Mouse (Mus musculus): ENCODE data around the gene Sema3f. TPM values are rescaled to one million over a fixed set of nuclear protein-coding genes. Genes with fewer than 3 reads are reported as not detected.

Sema3f gene
- polyA plus RNA-seq, 1 experiment from 2014 or later: 44.0 TPM

DNA sequence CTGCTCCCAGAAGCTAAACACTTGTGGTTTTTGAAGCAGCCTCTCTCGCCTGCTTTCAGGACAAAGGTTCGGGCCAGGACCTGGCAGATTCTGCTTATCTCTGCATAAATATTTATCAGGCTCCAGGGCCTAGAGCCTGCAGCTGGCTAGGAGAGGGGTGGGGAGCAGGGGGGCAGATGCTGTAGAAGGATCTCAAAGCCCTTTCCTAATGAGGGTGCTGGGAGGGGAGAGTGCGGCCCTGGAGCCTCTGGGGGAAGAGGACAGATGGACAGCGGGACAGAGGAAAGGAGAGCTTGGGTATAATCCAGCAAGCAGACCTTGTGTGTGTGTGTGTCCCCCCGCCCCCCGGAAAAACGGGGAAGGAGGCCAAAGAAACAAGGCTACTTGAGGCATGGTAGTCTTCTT, 24.3 kb upstream of the Sema3f start:
- no peaks in the 10 kb centered on the region for H3K27me3 ChIP-seq
- ATAC-seq (ENCODE audit: insufficient number of reproducible peaks, insufficient read depth, low FRiP score, low TSS enrichment, low read depth): no peak
- WGBS: 37% methylated on average over 7 of the region's 7 CpGs
- no peak overlapping the region for H3K4me3 ChIP-seq
- H3K4me2 ChIP-seq: peak overlapping the region; percentile 57
- H3K9me3 ChIP-seq: no peaks in the 10 kb centered on the region
- peak overlapping the region; percentile 97 for H3K27ac ChIP-seq
- H3K4me1 ChIP-seq: peaks cover 59% of the 10 kb centered on the region
- no peak overlapping the region for H3K9ac ChIP-seq
- peaks cover 14% of the 10 kb centered on the region for H3K36me3 ChIP-seq

DNA sequence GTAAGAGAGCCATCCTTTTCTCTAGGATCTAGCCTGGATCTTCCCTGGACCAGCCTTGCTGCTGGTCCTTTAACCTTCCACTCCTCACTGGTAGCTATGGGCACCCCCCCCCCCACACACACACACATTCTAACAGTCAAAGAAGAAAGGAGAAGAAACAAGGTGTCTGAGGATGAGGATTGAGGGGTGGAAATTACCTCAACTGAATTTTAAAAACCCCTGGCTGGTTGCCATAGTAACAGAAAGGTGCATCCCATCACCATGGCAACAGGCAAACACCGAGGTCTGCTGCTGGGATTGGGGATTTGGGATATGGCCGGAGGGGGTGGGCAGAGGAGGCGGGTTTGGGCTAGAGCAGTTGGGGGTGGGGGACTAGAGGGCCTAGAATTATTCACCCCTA, 19.4 kb upstream of the Sema3f start:
- Histone ChIP-seq H3K36me3 (no peaks in the 10 kb centered on the region), H3K4me3 (no peak overlapping the region), H3K9ac (no peak overlapping the region), H3K4me2 (no peak overlapping the region), H3K4me1 (peaks cover 71% of the 10 kb centered on the region), H3K27ac (no peak overlapping the region), H3K9me3 (no peaks in the 10 kb centered on the region), H3K27me3 (no peaks in the 10 kb centered on the region)
- 21% methylated on average over 3 of the region's 3 CpGs for WGBS
- ATAC-seq (ENCODE audit: insufficient number of reproducible peaks, insufficient read depth, low FRiP score, low TSS enrichment, low read depth): no peak

DNA sequence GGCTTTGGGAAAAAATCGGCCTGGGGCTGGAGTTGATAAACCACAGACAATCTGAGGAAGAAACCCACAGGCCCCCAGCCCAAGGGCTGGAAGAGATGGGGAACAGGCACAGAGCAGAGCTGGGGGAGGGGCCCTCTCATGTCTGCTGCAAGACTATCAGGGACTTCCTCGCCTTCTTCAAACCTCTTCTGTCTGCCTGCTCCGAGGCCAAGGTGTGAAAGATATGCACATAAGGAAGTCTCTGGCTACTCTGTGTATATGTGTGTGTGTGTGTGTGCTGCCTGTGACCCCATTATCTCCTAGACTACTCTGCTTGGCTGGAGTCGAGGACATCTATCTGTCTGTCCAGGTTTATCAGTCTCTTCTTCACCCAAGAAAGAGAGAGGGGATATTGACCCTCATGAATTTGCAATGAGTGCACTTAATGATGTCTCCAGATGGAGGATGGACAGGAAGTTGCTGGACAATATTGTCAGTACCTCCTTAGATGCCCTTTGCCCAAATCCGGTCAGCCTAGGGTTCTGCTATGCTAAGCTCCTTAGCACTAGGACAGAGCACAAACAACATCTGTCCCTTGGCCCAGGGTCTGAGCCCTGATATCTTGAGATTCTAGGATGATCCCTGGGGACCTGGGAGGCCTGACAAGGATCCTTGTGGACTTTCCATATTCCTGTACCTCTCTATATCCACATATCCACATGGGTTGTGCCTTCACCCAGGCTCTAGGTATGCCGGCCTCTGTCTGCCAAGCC, 18.8 kb upstream of the Sema3f start:
- Histone ChIP-seq H3K4me1 (peaks cover 71% of the 10 kb centered on the region), H3K27ac (peak overlapping the region; percentile 23; the same call in 1 of the 2 replicates), H3K4me2 (no peak overlapping the region), H3K36me3 (no peaks in the 10 kb centered on the region), H3K9ac (0 out of 2 replicates have a peak overlapping the region, but pooled peaks have one; percentile 8), H3K27me3 (no peaks in the 10 kb centered on the region), H3K9me3 (no peaks in the 10 kb centered on the region), H3K4me3 (no peak overlapping the region)
- no peak for ATAC-seq (ENCODE audit: insufficient number of reproducible peaks, insufficient read depth, low FRiP score, low TSS enrichment, low read depth)
- 52% methylated on average over 6 of the region's 6 CpGs for WGBS

DNA sequence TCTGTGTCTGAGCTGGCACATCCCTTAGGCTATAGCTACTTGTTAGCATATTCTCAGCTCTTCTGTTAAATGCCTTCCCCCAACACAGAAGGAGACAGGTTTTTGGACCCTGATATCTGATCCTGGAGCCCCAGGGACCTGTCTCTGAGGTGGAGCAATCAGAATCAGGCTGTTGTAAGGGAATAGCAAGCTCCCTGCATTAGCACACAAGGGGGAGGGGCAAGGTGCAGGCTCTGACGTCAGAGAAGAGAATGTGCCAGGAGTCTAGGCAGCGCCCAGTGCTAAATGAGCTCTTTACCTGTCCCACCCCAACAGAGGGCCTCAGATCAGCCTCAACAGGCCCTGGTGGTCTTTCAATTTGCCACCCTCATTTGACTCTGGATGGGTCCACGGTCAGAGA, 16.8 kb upstream of the Sema3f start:
- H3K27ac ChIP-seq: peak overlapping the region; percentile 29
- H3K36me3 ChIP-seq: no peaks in the 10 kb centered on the region
- no peaks in the 10 kb centered on the region for H3K9me3 ChIP-seq
- ATAC-seq (ENCODE audit: insufficient number of reproducible peaks, insufficient read depth, low FRiP score, low TSS enrichment, low read depth): no peak
- WGBS: 37% methylated on average over 3 of the region's 3 CpGs
- H3K4me1 ChIP-seq: peaks cover 91% of the 10 kb centered on the region
- H3K4me3 ChIP-seq: no peak overlapping the region
- H3K9ac ChIP-seq: no peak overlapping the region; the same call in 1 of the 2 replicates
- H3K4me2 ChIP-seq: no peak overlapping the region
- H3K27me3 ChIP-seq: no peaks in the 10 kb centered on the region

DNA sequence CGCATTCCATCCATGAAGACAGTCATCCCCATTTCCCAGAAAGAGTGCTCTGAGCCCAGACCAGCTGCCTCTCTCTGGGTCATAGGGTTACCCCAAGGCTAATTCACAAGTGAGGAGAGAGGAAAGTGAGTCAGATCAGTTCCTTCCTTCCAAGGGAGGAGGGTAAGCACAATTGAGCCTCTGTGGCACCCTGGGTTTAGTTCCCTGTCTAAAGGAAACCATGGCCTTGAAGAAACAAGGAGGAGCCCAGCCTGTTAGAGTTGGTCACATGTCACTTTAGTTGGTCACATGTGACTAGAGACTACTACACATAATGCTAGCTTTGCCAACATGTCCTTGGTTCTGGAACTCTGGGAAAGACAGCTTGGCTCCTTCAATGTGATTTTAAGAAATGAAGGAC, 14.5 kb upstream of the Sema3f start:
- H3K27me3 ChIP-seq: no peaks in the 10 kb centered on the region
- peak overlapping the region; percentile 85 for H3K27ac ChIP-seq
- no peaks in the 10 kb centered on the region for H3K9me3 ChIP-seq
- no peak overlapping the region for H3K4me3 ChIP-seq
- no peak for ATAC-seq (ENCODE audit: insufficient number of reproducible peaks, insufficient read depth, low FRiP score, low TSS enrichment, low read depth)
- peaks cover 80% of the 10 kb centered on the region for H3K4me1 ChIP-seq
- 74% methylated on average over 1 of the region's 1 CpGs for WGBS
- H3K36me3 ChIP-seq: no peaks in the 10 kb centered on the region
- H3K9ac ChIP-seq: no peak overlapping the region
- H3K4me2 ChIP-seq: no peak overlapping the region

DNA sequence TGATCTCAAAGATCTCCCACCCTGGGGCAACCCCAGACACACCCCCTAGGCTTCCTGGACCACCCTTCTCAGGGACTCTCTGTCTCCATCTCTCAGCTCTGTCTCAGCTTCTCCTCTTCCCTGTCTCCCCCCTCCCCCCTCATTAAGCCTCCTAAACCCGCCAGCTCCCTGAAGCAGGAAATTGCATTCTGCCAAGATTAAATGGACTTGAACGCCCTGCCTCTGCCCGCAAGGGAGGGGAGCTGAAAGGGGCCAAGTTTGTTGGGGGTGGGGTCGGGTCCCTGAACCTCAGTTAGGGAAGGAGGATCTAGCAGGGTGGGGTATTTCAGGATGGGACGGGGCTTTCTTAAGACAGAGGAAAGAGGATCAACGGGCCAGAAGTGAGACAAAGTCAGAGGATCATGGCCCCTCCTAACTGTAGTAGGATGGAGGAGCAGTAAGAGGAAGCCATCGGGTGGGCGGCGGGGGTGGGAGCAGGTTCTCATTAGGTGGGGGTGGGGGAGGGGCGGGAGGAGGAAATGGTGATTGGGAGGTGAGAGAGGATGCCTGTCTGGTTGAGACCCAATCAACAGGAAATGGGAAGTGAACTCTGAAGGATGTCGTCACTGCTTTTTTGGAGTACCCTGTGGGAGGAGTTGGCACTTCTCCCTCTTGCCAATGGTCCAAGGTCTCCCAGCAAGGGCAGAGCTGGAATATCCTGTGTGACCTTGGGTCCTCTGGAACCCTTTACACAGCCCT, 13.7 kb upstream of the Sema3f start:
- H3K9me3 ChIP-seq: no peaks in the 10 kb centered on the region
- H3K4me3 ChIP-seq: no peak overlapping the region
- no peaks in the 10 kb centered on the region for H3K27me3 ChIP-seq
- peaks cover 76% of the 10 kb centered on the region for H3K4me1 ChIP-seq
- ATAC-seq (ENCODE audit: insufficient number of reproducible peaks, insufficient read depth, low FRiP score, low TSS enrichment, low read depth): peak; percentile 65
- peak overlapping the region; percentile 85 for H3K27ac ChIP-seq
- WGBS: 4% methylated on average over 11 of the region's 11 CpGs
- H3K4me2 ChIP-seq: peak overlapping the region; percentile 50
- 0 out of 2 replicates have a peak overlapping the region, but pooled peaks have one; percentile 22 for H3K9ac ChIP-seq
- H3K36me3 ChIP-seq: no peaks in the 10 kb centered on the region

DNA sequence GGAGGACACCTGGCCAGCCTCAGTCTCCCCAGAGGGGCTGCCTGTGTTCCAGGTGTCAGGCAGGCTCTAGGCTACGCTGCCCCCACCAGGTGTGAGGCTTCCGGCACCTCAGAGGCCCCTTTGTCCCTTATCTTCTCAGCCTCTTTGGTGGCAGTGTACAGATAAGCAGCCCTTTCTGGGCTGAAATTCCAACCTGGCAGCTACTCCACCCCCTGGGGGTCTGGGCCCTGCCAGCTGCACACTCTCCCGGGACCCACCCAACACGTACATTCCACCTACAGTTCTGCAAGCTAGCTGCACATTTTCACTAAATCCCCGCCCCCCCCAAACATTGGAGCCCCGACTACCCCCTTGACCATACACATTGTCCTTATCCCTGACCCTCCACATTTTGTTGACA, 13.0 kb upstream of the Sema3f start:
- Histone ChIP-seq H3K9me3 (no peaks in the 10 kb centered on the region), H3K4me1 (peaks cover 76% of the 10 kb centered on the region), H3K27ac (peak overlapping the region; percentile 85), H3K36me3 (no peaks in the 10 kb centered on the region), H3K9ac (0 out of 2 replicates have a peak overlapping the region, but pooled peaks have one; percentile 22), H3K4me2 (peak overlapping the region; percentile 50), H3K27me3 (no peaks in the 10 kb centered on the region), H3K4me3 (no peak overlapping the region)
- 16% methylated on average over 6 of the region's 6 CpGs for WGBS
- ATAC-seq (ENCODE audit: insufficient number of reproducible peaks, insufficient read depth, low FRiP score, low TSS enrichment, low read depth): peak; percentile 8; the same call in 1 of the 2 replicates

DNA sequence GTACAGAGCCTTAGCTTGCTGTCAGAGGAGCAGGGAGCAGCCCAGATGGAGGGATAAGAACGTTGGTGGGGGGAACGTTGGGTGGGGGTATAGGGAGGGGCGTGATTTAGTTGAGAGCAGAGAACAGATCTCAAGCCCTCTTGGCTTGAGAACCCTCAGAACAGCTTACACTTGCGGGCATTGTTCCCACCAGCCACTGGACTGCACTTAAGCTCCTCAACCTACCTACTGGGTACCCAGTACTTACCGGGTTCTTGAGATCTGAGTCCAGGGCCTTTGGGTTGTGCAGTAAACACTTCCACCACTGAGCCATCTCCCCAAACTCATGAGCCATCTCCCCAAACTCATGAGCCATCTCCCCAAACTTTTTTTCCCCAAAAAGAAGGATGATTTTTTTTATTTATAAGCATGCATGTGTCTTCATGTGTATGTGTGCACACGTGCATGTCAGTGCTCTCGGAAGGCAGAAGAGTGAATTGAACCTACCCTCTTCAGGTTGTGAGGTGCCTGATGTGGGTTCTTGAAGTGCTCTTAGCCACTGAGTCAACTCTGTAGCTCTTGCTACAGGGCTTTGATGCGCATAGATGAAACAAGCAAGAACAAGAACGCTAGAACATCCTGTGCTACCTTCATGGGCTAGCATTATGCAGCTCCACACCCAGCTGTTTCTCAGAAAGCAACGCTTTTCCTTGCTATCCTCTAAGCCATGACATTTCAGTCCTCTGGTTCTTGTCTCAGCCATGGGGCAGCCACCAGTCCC, 8.7 kb upstream of the Sema3f start:
- Histone ChIP-seq H3K9me3 (no peaks in the 10 kb centered on the region), H3K4me1 (peaks cover 79% of the 10 kb centered on the region), H3K9ac (no peak overlapping the region), H3K36me3 (no peaks in the 10 kb centered on the region), H3K27me3 (no peaks in the 10 kb centered on the region), H3K27ac (peak overlapping the region; percentile 44), H3K4me3 (no peak overlapping the region), H3K4me2 (no peak overlapping the region)
- no peak for ATAC-seq (ENCODE audit: insufficient number of reproducible peaks, insufficient read depth, low FRiP score, low TSS enrichment, low read depth)
- 78% methylated on average over 10 of the region's 10 CpGs for WGBS

DNA sequence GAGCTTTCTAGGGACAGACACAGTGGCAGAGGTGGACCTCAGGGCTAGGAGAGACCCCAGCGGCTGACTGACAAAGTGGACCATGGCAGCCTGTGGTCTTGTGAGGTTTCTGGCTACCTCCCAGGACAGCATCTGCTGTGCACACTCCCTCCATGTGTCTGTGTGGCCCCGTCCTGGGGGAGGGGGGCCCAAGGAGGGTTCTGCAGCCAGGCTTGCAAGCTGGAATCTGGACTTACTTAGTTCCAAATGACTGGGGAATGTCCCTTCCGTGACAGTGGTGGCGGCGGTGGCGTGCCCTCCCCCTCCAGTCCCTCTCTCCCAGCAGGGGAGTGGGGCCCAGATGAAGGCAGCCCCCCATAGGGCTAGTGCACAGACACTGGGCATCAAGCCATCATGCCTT, 6.7 kb upstream of the Sema3f start:
- H3K9ac ChIP-seq: peak overlapping the region; percentile 17; the same call in 1 of the 2 replicates
- H3K36me3 ChIP-seq: no peaks in the 10 kb centered on the region
- peak overlapping the region; percentile 96 for H3K27ac ChIP-seq
- no peak overlapping the region for H3K4me3 ChIP-seq
- H3K4me2 ChIP-seq: 0 out of 2 replicates have a peak overlapping the region, but pooled peaks have one; percentile 14
- ATAC-seq (ENCODE audit: insufficient number of reproducible peaks, insufficient read depth, low FRiP score, low TSS enrichment, low read depth): no peak
- no peaks in the 10 kb centered on the region for H3K27me3 ChIP-seq
- H3K9me3 ChIP-seq: no peaks in the 10 kb centered on the region
- 23% methylated on average over 6 of the region's 6 CpGs for WGBS
- H3K4me1 ChIP-seq: peaks cover 72% of the 10 kb centered on the region

DNA sequence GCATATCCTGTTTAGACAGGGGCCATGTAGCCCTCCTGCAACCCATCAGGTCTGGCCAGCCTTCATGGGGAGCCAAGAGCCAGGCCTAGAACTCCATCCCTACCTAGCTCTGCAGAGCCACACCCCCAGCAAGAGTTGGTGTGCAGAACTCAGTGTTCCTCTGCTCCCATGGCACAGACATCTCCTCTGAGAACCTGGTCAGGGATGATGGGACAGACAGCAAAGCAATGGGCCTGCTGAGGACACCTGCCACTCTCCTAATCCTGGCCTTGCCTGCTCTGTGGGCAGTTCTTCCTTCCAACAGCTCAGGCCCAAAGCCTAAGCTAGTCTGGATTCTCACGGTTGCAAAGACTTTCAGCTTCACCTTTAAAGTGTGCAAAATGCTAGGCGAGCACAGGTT, 5.4 kb upstream of the Sema3f start:
- Histone ChIP-seq H3K36me3 (no peaks in the 10 kb centered on the region), H3K4me1 (peaks cover 66% of the 10 kb centered on the region), H3K9me3 (no peaks in the 10 kb centered on the region), H3K4me3 (no peak overlapping the region), H3K9ac (no peak overlapping the region), H3K4me2 (no peak overlapping the region), H3K27ac (peak overlapping the region; percentile 96), H3K27me3 (no peaks in the 10 kb centered on the region)
- no peak for ATAC-seq (ENCODE audit: insufficient number of reproducible peaks, insufficient read depth, low FRiP score, low TSS enrichment, low read depth)
- WGBS: 81% methylated on average over 2 of the region's 2 CpGs

DNA sequence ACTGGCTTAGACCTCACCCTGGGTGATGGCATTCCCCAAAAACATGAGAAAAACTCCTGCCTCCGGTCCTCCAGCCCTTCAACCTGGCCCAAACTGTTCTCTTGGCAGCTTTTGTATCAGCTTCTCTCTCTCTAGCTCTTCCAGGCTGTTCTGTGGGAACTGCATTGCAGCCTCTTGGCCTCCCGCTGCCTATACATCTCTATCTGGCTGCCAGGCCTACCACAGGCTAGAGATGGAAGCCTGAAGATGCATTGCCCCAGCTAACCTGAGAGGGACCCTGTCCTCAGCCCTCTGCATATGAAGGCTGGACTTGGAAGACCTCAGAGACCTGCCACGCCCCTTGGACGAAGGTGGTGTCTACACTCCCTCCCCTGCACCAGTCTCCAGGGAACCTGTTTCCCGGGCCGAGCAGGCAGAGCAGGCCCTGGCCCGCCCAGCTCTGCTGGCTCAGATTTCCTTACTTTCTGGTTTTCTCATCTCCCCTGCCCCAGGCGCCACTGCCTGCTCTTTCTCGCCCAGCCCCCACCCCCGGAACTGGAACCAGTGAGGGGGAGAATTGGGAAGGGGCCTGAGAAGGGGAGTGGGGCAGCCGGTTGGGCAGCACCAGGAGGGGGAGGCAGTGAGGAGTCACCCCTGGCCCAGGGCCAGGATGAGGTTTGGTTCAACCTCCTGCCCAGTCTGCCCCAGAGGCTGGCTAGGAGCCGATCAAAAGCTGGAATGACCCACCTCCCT, 4.1 kb upstream of the Sema3f start:
- peak; percentile 57 for ATAC-seq (ENCODE audit: insufficient number of reproducible peaks, insufficient read depth, low FRiP score, low TSS enrichment, low read depth)
- Histone ChIP-seq H3K4me2 (peak overlapping the region; percentile 40), H3K27ac (peak overlapping the region; percentile 96), H3K36me3 (no peaks in the 10 kb centered on the region), H3K4me3 (no peak overlapping the region), H3K9ac (no peak overlapping the region), H3K9me3 (no peaks in the 10 kb centered on the region), H3K27me3 (no peaks in the 10 kb centered on the region), H3K4me1 (peaks cover 72% of the 10 kb centered on the region)
- 8% methylated on average over 12 of the region's 12 CpGs for WGBS

Data from embryonic facial prominence, embryonic 13.5 days (tissue).